Mouse (Mus musculus) retina, adult 2 months (tissue): ENCODE measurements around the gene Fermt1.

ENCODE experiments used
- DNase-seq: peaks from one replicate; pipeline ENCODE4 v3.0.0-alpha.2; 2012; ENCODE audit warnings: low read depth, low spot score

The Fermt1 gene

DNA sequence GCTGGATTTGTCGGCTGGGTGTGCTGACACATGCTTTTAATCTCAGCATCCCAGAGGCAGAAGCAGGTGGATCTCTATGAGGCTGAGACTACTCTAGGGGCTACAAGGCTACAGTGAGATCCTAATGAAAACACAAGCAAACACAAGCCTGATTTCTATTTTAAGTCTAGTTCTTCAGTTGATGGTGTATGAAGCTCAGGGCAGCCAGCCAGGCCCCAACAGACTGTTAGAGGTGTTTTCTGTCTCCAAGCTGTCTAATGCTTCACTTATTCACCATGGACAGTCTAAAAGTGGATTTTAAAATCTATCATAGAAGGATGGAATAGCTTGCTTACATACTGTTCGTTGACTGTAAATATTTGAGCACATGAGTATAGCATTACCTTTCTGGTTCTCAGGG is 84.2 kb downstream of the Fermt1 start:
- DNase-seq, result no peak

DNA sequence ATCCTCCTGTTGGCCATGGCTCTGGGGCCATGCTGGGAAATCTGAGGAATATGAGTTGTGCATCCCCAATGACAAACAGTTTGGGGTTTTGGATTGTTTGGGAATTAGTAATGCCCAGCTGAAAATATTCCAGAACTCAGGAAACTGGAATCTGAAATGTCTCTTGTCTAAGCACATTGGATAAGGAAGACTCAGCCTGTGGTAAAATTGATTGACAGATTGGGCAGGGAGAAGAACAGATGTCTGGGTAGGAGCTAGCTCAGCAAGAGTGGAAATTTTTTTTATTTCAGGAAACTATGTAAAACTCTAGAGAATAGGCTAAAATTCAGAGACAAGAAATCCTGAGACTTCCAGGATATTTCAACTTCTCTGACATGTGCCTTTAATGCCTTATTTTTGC is 85.3 kb downstream of the Fermt1 start:
- no peak for DNase-seq

DNA sequence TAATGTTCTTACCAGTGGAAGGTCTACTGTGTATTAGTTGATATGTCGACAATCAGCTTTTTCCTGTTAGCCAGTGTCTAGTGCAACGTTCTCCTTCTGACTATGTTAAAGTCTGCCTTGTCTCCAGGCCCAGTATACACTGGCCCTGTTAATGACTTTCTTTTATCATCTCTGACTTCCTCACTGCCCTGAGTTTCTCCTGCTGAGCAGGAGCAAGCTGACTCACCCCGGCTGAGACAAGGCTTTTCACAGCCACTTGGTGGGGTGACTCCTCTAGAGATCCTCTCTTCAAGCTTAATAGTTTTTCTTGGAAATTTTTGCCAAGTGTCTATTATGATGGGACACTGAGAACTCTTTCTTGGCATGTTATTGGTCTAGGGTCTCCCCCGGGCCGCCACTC is 89.4 kb downstream of the Fermt1 start:
- no peak for DNase-seq
